Mouse (Mus musculus): ENCODE data around the gene Cs. TPM values are rescaled to one million over a fixed set of nuclear protein-coding genes. Genes with fewer than 3 reads are reported as not detected.
A peak's percentile ranks its signal among the peaks of the same experiment; 100 is the strongest.
"Not testable (repeated sequence)": the region's sequence is repeated elsewhere in the genome, so short reads cannot be mapped to it uniquely, and the experiment has no call there.

The Cs gene
- 100 to 1,000 TPM; 226 to 235 TPM for total RNA-seq (2021)
- long read RNA-seq, experiment 1, transcript Cs-201 (11 exons, 2,926 nt) = major isoform, 189 of 223 reads
- long read RNA-seq, experiment 1, partial matches to known transcripts = 18 of 223 reads
- long read RNA-seq, experiment 1, other reads (novel, unspliced or antisense) = 16 of 223 reads
- long read RNA-seq, experiment 2, transcript Cs-201 (11 exons, 2,926 nt) = major isoform, 236 of 260 reads
- long read RNA-seq, experiment 2, partial matches to known transcripts = 22 of 260 reads
- long read RNA-seq, experiment 2, other reads (novel, unspliced or antisense) = 2 of 260 reads

- H3K27ac ChIP-seq = peak within 1 kb of the TSS; percentile 95
- TF ChIP-seq CTCF (conservative IDR thresholded peaks at IDR 0.05) = no peak
- H3K4me3 ChIP-seq = peak within 1 kb of the TSS; percentile 89
- peak; percentile 96 to 97 for DNase-seq (ENCODE audit: low spot score in 2 of 2)
These were observed at the start of gene Cs for GRCm38 (mm10) chr10:128337306-128338181. Gene Cs (plus strand): TSS chr10:128337734.

GRCm38 (mm10) chr10:128290594-128290993 is 46.9 kb upstream of the Cs start:
- not testable (repeated sequence) for H3K4me3 ChIP-seq; DNase-seq (ENCODE audit: low spot score in 2 of 2)
- peak overlapping the region; percentile 39; the same call in 1 of the 2 replicates for H3K27ac ChIP-seq

- TF ChIP-seq CTCF (conservative IDR thresholded peaks at IDR 0.05) = no peak
- Histone ChIP-seq H3K4me3 (no peak overlapping the region), H3K27ac (no peak overlapping the region)
- DNase-seq (ENCODE audit: low spot score in 2 of 2) = no peak
These were observed 41.0 kb upstream of the Cs start for GRCm38 (mm10) chr10:128296370-128297090.

GRCm38 (mm10) chr10:128297221-128297620 is 40.3 kb upstream of the Cs start:
- no peak for TF ChIP-seq CTCF (conservative IDR thresholded peaks at IDR 0.05)
- no peak overlapping the region for H3K4me3 ChIP-seq
- no peak overlapping the region for H3K27ac ChIP-seq
- DNase-seq (ENCODE audit: low spot score in 2 of 2) = no peak

- Histone ChIP-seq H3K4me3 (no peak overlapping the region), H3K27ac (no peak overlapping the region)
- no peak for TF ChIP-seq CTCF (conservative IDR thresholded peaks at IDR 0.05)
- no peak for DNase-seq (ENCODE audit: low spot score in 2 of 2)
These were observed 39.9 kb upstream of the Cs start for GRCm38 (mm10) chr10:128297622-128298021.

- no peak overlapping the region for H3K4me3 ChIP-seq
- no peak for DNase-seq (ENCODE audit: low spot score in 2 of 2)
- no peak for TF ChIP-seq CTCF (conservative IDR thresholded peaks at IDR 0.05)
- H3K27ac ChIP-seq = no peak overlapping the region
These were observed 39.3 kb upstream of the Cs start for GRCm38 (mm10) chr10:128298243-128298642.

- DNase-seq (ENCODE audit: low spot score in 2 of 2) = no peak
- TF ChIP-seq CTCF (conservative IDR thresholded peaks at IDR 0.05) = no peak
- no peak within 1 kb of the TSS for H3K27ac ChIP-seq
- H3K4me3 ChIP-seq = no peak within 1 kb of the TSS
These were observed 38.8 kb upstream of the Cs start, which contains the start of gene Il23a for GRCm38 (mm10) chr10:128298702-128299171. Gene Il23a (minus strand): TSS chr10:128298752.

- Histone ChIP-seq H3K27ac (peak overlapping the region; percentile 99), H3K4me3 (peak overlapping the region; percentile 96)
- no peak for TF ChIP-seq CTCF (conservative IDR thresholded peaks at IDR 0.05)
- DNase-seq (ENCODE audit: low spot score in 2 of 2) = no peak
These were observed 35.2 kb upstream of the Cs start for GRCm38 (mm10) chr10:128302357-128302756.

- Histone ChIP-seq H3K27ac (peak overlapping the region; percentile 99), H3K4me3 (peak overlapping the region; percentile 96)
- no peak for TF ChIP-seq CTCF (conservative IDR thresholded peaks at IDR 0.05)
- no peak for DNase-seq (ENCODE audit: low spot score in 2 of 2)
These were observed 34.8 kb upstream of the Cs start for GRCm38 (mm10) chr10:128302785-128303125.

GRCm38 (mm10) chr10:128303126-128304021 is 34.2 kb upstream of the Cs start, which contains the start of gene Pan2:
Gene Pan2 (plus strand): TSS chr10:128303335.
- peak; percentile 99 to 100 for DNase-seq (ENCODE audit: low spot score in 2 of 2)
- no peak for TF ChIP-seq CTCF (conservative IDR thresholded peaks at IDR 0.05)
- H3K27ac ChIP-seq = peak within 1 kb of the TSS; percentile 99

GRCm38 (mm10) chr10:128309654-128310053 is 27.9 kb upstream of the Cs start:
- H3K4me3 ChIP-seq = no peak overlapping the region
- no peak for DNase-seq (ENCODE audit: low spot score in 2 of 2)
- H3K27ac ChIP-seq = no peak overlapping the region
- no peak for TF ChIP-seq CTCF (conservative IDR thresholded peaks at IDR 0.05)

More at GRCm38 (mm10) chr10:128303126-128304021, 34.2 kb upstream of the Cs start, which contains the start of gene Pan2:
- H3K4me3 ChIP-seq = peak within 1 kb of the TSS; percentile 96

GRCm38 (mm10) chr10:128310177-128310576 is 27.4 kb upstream of the Cs start:
- Histone ChIP-seq H3K27ac (no peak overlapping the region), H3K4me3 (no peak overlapping the region)
- no peak for DNase-seq (ENCODE audit: low spot score in 2 of 2)
- no peak for TF ChIP-seq CTCF (conservative IDR thresholded peaks at IDR 0.05)

Data from layer of hippocampus, adult 2 months (tissue).